Mouse (Mus musculus): ENCODE results near the gene Gm9603. TPM values are rescaled to one million over a fixed set of nuclear protein-coding genes. Genes with fewer than 3 reads are reported as not detected.
"Not testable (repeated sequence)": the region's sequence is repeated elsewhere in the genome, so short reads cannot be mapped to it uniquely, and the experiment has no call there.

Gene Gm9603
- not detected for total RNA-seq (2021)

DNA sequence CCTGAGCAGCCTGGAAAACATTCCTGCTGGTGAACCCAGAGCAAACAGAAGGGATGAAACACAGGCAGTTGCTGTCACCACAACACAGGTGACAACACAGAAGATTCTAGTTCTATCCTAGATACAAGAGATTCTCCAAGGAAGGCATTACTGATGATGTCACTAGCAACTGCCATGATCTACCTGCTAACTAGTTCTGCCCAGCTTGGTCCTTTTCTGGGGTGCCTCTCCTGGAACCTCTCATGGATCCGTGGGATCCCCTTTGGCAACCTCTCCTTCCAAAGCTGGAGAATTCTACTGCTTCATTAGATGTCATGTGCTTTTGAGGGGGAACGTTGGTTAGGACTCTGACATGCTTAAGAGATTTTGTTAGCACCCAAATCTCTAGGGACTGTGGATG, at the start of gene Gm9603:
Gene Gm9603, minus strand, starts transcription at position 101 of the 400 bp plus-strand sequence.
- intact Hi-C loops (cut with DNase I); DNase-seq (ENCODE audit: low spot score in 2 of 2): not testable (repeated sequence)

DNA sequence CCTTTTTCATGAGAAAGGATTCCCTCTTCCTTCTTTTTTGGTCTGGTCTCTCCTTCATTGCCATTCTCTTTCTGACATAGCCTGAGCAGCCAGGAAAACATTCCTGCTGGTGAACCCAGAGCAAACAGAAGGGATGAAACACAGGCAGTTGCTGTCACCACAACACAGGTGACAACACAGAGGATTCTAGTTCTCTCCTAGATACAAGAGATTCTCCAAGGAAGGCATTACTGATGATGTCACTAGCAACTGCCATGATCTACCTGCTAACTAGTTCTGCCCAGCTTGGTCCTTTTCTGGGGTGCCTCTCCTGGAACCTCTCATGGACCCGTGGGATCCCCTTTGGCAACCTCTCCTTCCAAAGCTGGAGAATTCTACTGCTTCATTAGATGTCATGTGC, 54.3 kb downstream of the Gm9603 start, which contains the start of gene Gm8265:
Gene Gm8265, minus strand, starts transcription at position 101 of the 400 bp plus-strand sequence.
- intact Hi-C loops (cut with DNase I); DNase-seq (ENCODE audit: low spot score in 2 of 2): not testable (repeated sequence)

Other genes with a start within 250 kb of the Gm9603 start
- gene Gm3194, start 232.0 kb downstream of the Gm9603 start, total RNA-seq (2021): 1 to 10 TPM; 2.2 to 2.8 TPM
- not detected for gene Gm8246, start 209.6 kb downstream of the Gm9603 start, total RNA-seq (2021)
- not detected for gene Gm3187, start 203.2 kb downstream of the Gm9603 start, total RNA-seq (2021)
- gene Gm3488, start 185.8 kb downstream of the Gm9603 start, total RNA-seq (2021): 1 to 10 TPM; 1.2 to 1.4 TPM
- not detected for gene Gm3532, start 149.0 kb downstream of the Gm9603 start, total RNA-seq (2021)
- gene Gm8265, start 54.4 kb downstream of the Gm9603 start, total RNA-seq (2021): not detected
- under 1 TPM; 0.53 to 0.85 TPM for gene Gm3373, start 54.1 kb upstream of the Gm9603 start, total RNA-seq (2021)
- 1 to 10 TPM; 2.2 to 2.8 TPM for gene Gm3383, start 120.5 kb upstream of the Gm9603 start, total RNA-seq (2021)
- gene Gm3424, start 142.9 kb upstream of the Gm9603 start, total RNA-seq (2021): not detected
- under 1 TPM; 0.78 to 0.96 TPM for gene Gm8237, start 192.9 kb upstream of the Gm9603 start, total RNA-seq (2021)